Mouse (Mus musculus) erythroblast, embryonic 14.5 days (primary cell): ENCODE results near the gene Ifngr2.

Source experiments
- GATA1 ChIP-seq: IDR thresholded peaks from 2 replicates; pipeline ENCODE4 v1.6.1; 2012; ENCODE audit warnings: low read length, inconsistent platforms, mixed read lengths
- TAL1 ChIP-seq: IDR thresholded peaks from 3 replicates; pipeline ENCODE4 v1.6.1; 2012; ENCODE audit warnings: low read length, inconsistent platforms, mixed read lengths

GRCm38 (mm10) chr16:91543619-91544018, 3.3 kb upstream of the Ifngr2 start:
- TF ChIP-seq TAL1 (no peak), GATA1 (no peak)
